ENCODE assay signal across 10 mouse cellular contexts in the genomic region with DNA sequence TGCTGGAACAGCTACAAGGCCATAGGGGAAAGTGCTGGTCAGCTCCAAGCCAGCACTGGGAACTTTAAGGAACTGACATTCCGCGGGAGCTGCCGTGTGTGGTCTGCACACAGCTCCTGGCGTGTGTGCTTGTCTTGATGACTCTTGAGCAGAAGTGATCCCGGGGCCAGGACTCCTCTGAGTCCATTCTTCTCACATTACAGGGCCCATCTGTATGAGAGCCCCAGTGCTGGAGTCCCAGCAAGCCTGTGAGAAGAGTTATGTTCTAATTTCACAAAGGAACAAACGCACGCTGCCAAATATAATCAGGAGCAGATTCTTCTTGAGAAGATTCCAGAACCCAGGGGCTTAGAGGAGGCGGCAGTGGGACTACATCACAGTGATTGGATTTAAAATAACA. TPM values are rescaled to one million over a fixed set of nuclear protein-coding genes. Genes with fewer than 3 reads are reported as not detected.
DNase-seq lines count a peak whose midpoint lies in the region; ATAC-seq and TF ChIP-seq lines count a peak whose summit lies in the region.
"Had no signal": no experiment of that assay in that cellular context is flagged by ENCODE, and none has a peak within 500 bp of the region (broad histone marks: within the 10 kb centered on the region; RNA-seq: fewer than 3 reads in every experiment).

No protein-coding gene starts in this region.

- no peak overlapping the region for H3K4me3 ChIP-seq in kidney, embryonic 15.5 days (replicated peaks)
- no peak overlapping the region for H3K4me3 ChIP-seq in neural tube, embryonic 11.5 days (ENCODE audit: low read depth, low read length)

- no peak for TF ChIP-seq POLR2A in brain, embryonic 14.5 days (IDR thresholded peaks at IDR 0.05; ENCODE audit: borderline replicate concordance, extremely low read depth, insufficient read depth, insufficient read length, poor library complexity, severe bottlenecking)

- 0 out of 2 replicates have a peak, but pooled peaks cover 6% of the 10 kb centered on the region for H3K4me1 ChIP-seq in kidney, embryonic 15.5 days
- no peaks in the 10 kb centered on the region for H3K4me1 ChIP-seq in neural tube, embryonic 11.5 days (ENCODE audit: control insufficient read depth, insufficient read depth, low read length)

- H3K4me2 ChIP-seq in kidney, embryonic 15.5 days = no peak overlapping the region
- no peak overlapping the region for H3K4me2 ChIP-seq in neural tube, embryonic 11.5 days (ENCODE audit: low read depth)

- no peaks in the 10 kb centered on the region for H3K27me3 ChIP-seq in kidney, embryonic 15.5 days
- no peaks in the 10 kb centered on the region for H3K27me3 ChIP-seq in neural tube, embryonic 11.5 days (ENCODE audit: control insufficient read depth, insufficient read depth, low read length)

- H3K27ac ChIP-seq in kidney, embryonic 15.5 days = peak overlapping the region; percentile 37; the same call in 1 of the 2 replicates
- no peak overlapping the region for H3K27ac ChIP-seq in neural tube, embryonic 11.5 days (ENCODE audit: low read depth, low read length)

- no peak overlapping the region for H3K9ac ChIP-seq in kidney, embryonic 15.5 days
- H3K9ac ChIP-seq in neural tube, embryonic 11.5 days (ENCODE audit: low read length) = no peak overlapping the region
- H3K9ac ChIP-seq: forebrain, postnatal 0 days had no signal

- no peak for TF ChIP-seq CTCF in brain, embryonic 14.5 days (IDR thresholded peaks at IDR 0.05; ENCODE audit: borderline replicate concordance, extremely low read depth, insufficient read depth, insufficient read length)

- no peak for DNase-seq in kidney, adult 11 months
- DNase-seq in brain, embryonic 14.5 days (ENCODE audit: low read depth) = peak; percentile 2
- peak; percentile 52 for DNase-seq in forelimb bud, embryonic 11.5 days (ENCODE audit: low read depth, low spot score)
- DNase-seq in neural tube, embryonic 11.5 days (ENCODE audit: low spot score) = peak; percentile 43
- no peak for DNase-seq in heart, adult 11 months
- DNase-seq in ovary, postnatal 14 days (ENCODE audit: low spot score) = no peak
- DNase-seq: adrenal gland, adult 8-10 months; cerebellum, postnatal 14 days; forebrain, postnatal 0 days had no signal

- no peaks in the 10 kb centered on the region for H3K9me3 ChIP-seq in kidney, embryonic 15.5 days (replicated peaks)
- H3K9me3 ChIP-seq in neural tube, embryonic 11.5 days (ENCODE audit: control insufficient read depth, low read length) = no peaks in the 10 kb centered on the region

- no peaks in the 10 kb centered on the region for H3K36me3 ChIP-seq in kidney, embryonic 15.5 days
- H3K36me3 ChIP-seq in neural tube, embryonic 11.5 days (ENCODE audit: control insufficient read depth, insufficient read depth, low read length) = no peaks in the 10 kb centered on the region

- peak; percentile 52; the same call in 1 of the 2 replicates for ATAC-seq in kidney, embryonic 15.5 days (replicated peaks; ENCODE audit: low FRiP score)
- no peak for ATAC-seq in neural tube, embryonic 11.5 days (ENCODE audit: insufficient read depth, low FRiP score, low TSS enrichment)
- ATAC-seq: forebrain, postnatal 0 days had no signal

- WGBS in kidney, embryonic 15.5 days = 24% methylated on average over 8 of the region's 8 CpGs
- 55% methylated on average over 8 of the region's 8 CpGs for WGBS in neural tube, embryonic 11.5 days

RNA-seq across cellular contexts. Expression of a gene that starts 34.2 kb away (rescaled TPM):
- 27.3 and 29.6 TPM in 2 replicates for polyA plus RNA-seq in kidney, embryonic 15.5 days (2015; fragmentation: Nextera tagmentation; extraction: Ambion mirVana)
- polyA plus RNA-seq in brain, embryonic 14.5 days (2012; rRNA removed) = 21.5 and 22.3 TPM in 2 replicates
- polyA plus RNA-seq in neural tube, embryonic 11.5 days (2014; fragmentation: Nextera tagmentation; extraction: Ambion mirVana) = 29.4 and 29.7 TPM in 2 replicates

Comparison
In these comparisons a context has a peak if more than half of its experiments do, and no peak if none do; other contexts are left out.
1. DNase-seq: peak in brain, embryonic 14.5 days (single experiment), forelimb bud, embryonic 11.5 days (single experiment) and neural tube, embryonic 11.5 days (single experiment); none in kidney, adult 11 months (single experiment), heart, adult 11 months (single experiment) and ovary, postnatal 14 days (single experiment).